Mouse (Mus musculus): ENCODE data around the gene Trp73. TPM values are rescaled to one million over a fixed set of nuclear protein-coding genes. Genes with fewer than 3 reads are reported as not detected.

Trp73 gene
- polyA plus RNA-seq, 1 experiment from 2014 or later = 0.75 TPM

GRCm38 (mm10) chr4:154070896-154071295, 69.1 kb downstream of the Trp73 start:
- no peak for ATAC-seq (ENCODE audit: insufficient number of reproducible peaks, low FRiP score, low TSS enrichment, low read depth)
- Histone ChIP-seq H3K4me2 (ENCODE audit: low read depth, severe bottlenecking) (no peak overlapping the region), H3K9ac (ENCODE audit: low read length) (no peak overlapping the region), H3K36me3 (ENCODE audit: control insufficient read depth, insufficient read depth, low read length) (no peaks in the 10 kb centered on the region), H3K4me3 (ENCODE audit: low read depth, low read length) (no peak overlapping the region), H3K4me1 (ENCODE audit: control insufficient read depth, insufficient read depth, low read length) (no peaks in the 10 kb centered on the region), H3K27ac (replicated peaks; ENCODE audit: low read depth, low read length) (no peak overlapping the region), H3K27me3 (ENCODE audit: control insufficient read depth, insufficient read depth, low read length) (peaks cover 32% of the 10 kb centered on the region), H3K9me3 (ENCODE audit: control insufficient read depth, low read length) (no peaks in the 10 kb centered on the region)
- DNase-seq (ENCODE audit: low spot score) = peak; percentile 58
- WGBS = 0% methylated on average over 5 of the region's 5 CpGs

GRCm38 (mm10) chr4:154064827-154065773, 74.9 kb downstream of the Trp73 start:
- Histone ChIP-seq H3K27ac (replicated peaks; ENCODE audit: low read depth, low read length) (no peak overlapping the region), H3K4me1 (ENCODE audit: control insufficient read depth, insufficient read depth, low read length) (no peaks in the 10 kb centered on the region), H3K9ac (ENCODE audit: low read length) (no peak overlapping the region), H3K4me3 (ENCODE audit: low read depth, low read length) (no peak overlapping the region), H3K9me3 (ENCODE audit: control insufficient read depth, low read length) (no peaks in the 10 kb centered on the region), H3K4me2 (ENCODE audit: low read depth, severe bottlenecking) (no peak overlapping the region), H3K27me3 (ENCODE audit: control insufficient read depth, insufficient read depth, low read length) (0 out of 2 replicates have a peak, but pooled peaks cover 4% of the 10 kb centered on the region), H3K36me3 (ENCODE audit: control insufficient read depth, insufficient read depth, low read length) (no peaks in the 10 kb centered on the region)
- peak; percentile 33 for DNase-seq (ENCODE audit: low spot score)
- 65% methylated on average over 14 of the region's 14 CpGs for WGBS
- no peak for ATAC-seq (ENCODE audit: insufficient number of reproducible peaks, low FRiP score, low TSS enrichment, low read depth)

- Histone ChIP-seq H3K4me3 (ENCODE audit: low read depth, low read length) (no peak overlapping the region), H3K4me2 (ENCODE audit: low read depth, severe bottlenecking) (no peak overlapping the region), H3K27me3 (ENCODE audit: control insufficient read depth, insufficient read depth, low read length) (no peaks in the 10 kb centered on the region), H3K36me3 (ENCODE audit: control insufficient read depth, insufficient read depth, low read length) (no peaks in the 10 kb centered on the region), H3K9me3 (ENCODE audit: control insufficient read depth, low read length) (no peaks in the 10 kb centered on the region), H3K27ac (replicated peaks; ENCODE audit: low read depth, low read length) (no peak overlapping the region), H3K9ac (ENCODE audit: low read length) (no peak overlapping the region), H3K4me1 (ENCODE audit: control insufficient read depth, insufficient read depth, low read length) (no peaks in the 10 kb centered on the region)
- ATAC-seq (ENCODE audit: insufficient number of reproducible peaks, low FRiP score, low TSS enrichment, low read depth) = no peak
- WGBS = 61% methylated on average over 4 of the region's 4 CpGs
- DNase-seq (ENCODE audit: low spot score) = no peak
These were observed 82.3 kb downstream of the Trp73 start for GRCm38 (mm10) chr4:154057696-154058095.

- no peak overlapping the region for H3K27ac ChIP-seq (replicated peaks; ENCODE audit: low read depth, low read length)
- DNase-seq (ENCODE audit: low spot score) (no peak), ATAC-seq (ENCODE audit: insufficient number of reproducible peaks, low FRiP score, low TSS enrichment, low read depth) (no peak)
- 37% methylated on average over 2 of the region's 2 CpGs for WGBS
- no peaks in the 10 kb centered on the region for H3K27me3 ChIP-seq (ENCODE audit: control insufficient read depth, insufficient read depth, low read length)
- no peaks in the 10 kb centered on the region for H3K9me3 ChIP-seq (ENCODE audit: control insufficient read depth, low read length)
- H3K4me1 ChIP-seq (ENCODE audit: control insufficient read depth, insufficient read depth, low read length) = no peaks in the 10 kb centered on the region
- no peak overlapping the region for H3K9ac ChIP-seq (ENCODE audit: low read length)
- no peaks in the 10 kb centered on the region for H3K36me3 ChIP-seq (ENCODE audit: control insufficient read depth, insufficient read depth, low read length)
- H3K4me3 ChIP-seq (ENCODE audit: low read depth, low read length) = no peak overlapping the region
- no peak overlapping the region for H3K4me2 ChIP-seq (ENCODE audit: low read depth, severe bottlenecking)
These were observed 83.3 kb downstream of the Trp73 start for GRCm38 (mm10) chr4:154056661-154057060.

GRCm38 (mm10) chr4:154056046-154056445, 84.0 kb downstream of the Trp73 start:
- no peaks in the 10 kb centered on the region for H3K36me3 ChIP-seq (ENCODE audit: control insufficient read depth, insufficient read depth, low read length)
- ATAC-seq (ENCODE audit: insufficient number of reproducible peaks, low FRiP score, low TSS enrichment, low read depth) (no peak), DNase-seq (ENCODE audit: low spot score) (no peak)
- H3K4me3 ChIP-seq (ENCODE audit: low read depth, low read length) = no peak overlapping the region
- H3K4me1 ChIP-seq (ENCODE audit: control insufficient read depth, insufficient read depth, low read length) = no peaks in the 10 kb centered on the region
- H3K9ac ChIP-seq (ENCODE audit: low read length) = no peak overlapping the region
- no peaks in the 10 kb centered on the region for H3K9me3 ChIP-seq (ENCODE audit: control insufficient read depth, low read length)
- no peak overlapping the region for H3K4me2 ChIP-seq (ENCODE audit: low read depth, severe bottlenecking)
- no peaks in the 10 kb centered on the region for H3K27me3 ChIP-seq (ENCODE audit: control insufficient read depth, insufficient read depth, low read length)
- 83% methylated on average over 2 of the region's 2 CpGs for WGBS
- H3K27ac ChIP-seq (replicated peaks; ENCODE audit: low read depth, low read length) = no peak overlapping the region

GRCm38 (mm10) chr4:154055482-154055881, 84.5 kb downstream of the Trp73 start:
- no peaks in the 10 kb centered on the region for H3K36me3 ChIP-seq (ENCODE audit: control insufficient read depth, insufficient read depth, low read length)
- H3K4me3 ChIP-seq (ENCODE audit: low read depth, low read length) = no peak overlapping the region
- 92% methylated on average over 7 of the region's 7 CpGs for WGBS
- no peaks in the 10 kb centered on the region for H3K4me1 ChIP-seq (ENCODE audit: control insufficient read depth, insufficient read depth, low read length)
- no peak overlapping the region for H3K4me2 ChIP-seq (ENCODE audit: low read depth, severe bottlenecking)
- no peak for DNase-seq (ENCODE audit: low spot score)
- ATAC-seq (ENCODE audit: insufficient number of reproducible peaks, low FRiP score, low TSS enrichment, low read depth) = no peak
- H3K9ac ChIP-seq (ENCODE audit: low read length) = no peak overlapping the region
- no peaks in the 10 kb centered on the region for H3K27me3 ChIP-seq (ENCODE audit: control insufficient read depth, insufficient read depth, low read length)
- H3K9me3 ChIP-seq (ENCODE audit: control insufficient read depth, low read length) = no peaks in the 10 kb centered on the region
- no peak overlapping the region for H3K27ac ChIP-seq (replicated peaks; ENCODE audit: low read depth, low read length)

- WGBS = 54% methylated on average over 4 of the region's 4 CpGs
- H3K9me3 ChIP-seq (ENCODE audit: control insufficient read depth, low read length) = no peaks in the 10 kb centered on the region
- H3K4me3 ChIP-seq (ENCODE audit: low read depth, low read length) = no peak overlapping the region
- H3K9ac ChIP-seq (ENCODE audit: low read length) = no peak overlapping the region
- no peak for ATAC-seq (ENCODE audit: insufficient number of reproducible peaks, low FRiP score, low TSS enrichment, low read depth)
- H3K4me2 ChIP-seq (ENCODE audit: low read depth, severe bottlenecking) = no peak overlapping the region
- no peaks in the 10 kb centered on the region for H3K27me3 ChIP-seq (ENCODE audit: control insufficient read depth, insufficient read depth, low read length)
- no peak for DNase-seq (ENCODE audit: low spot score)
- H3K27ac ChIP-seq (replicated peaks; ENCODE audit: low read depth, low read length) = no peak overlapping the region
- no peaks in the 10 kb centered on the region for H3K4me1 ChIP-seq (ENCODE audit: control insufficient read depth, insufficient read depth, low read length)
- no peaks in the 10 kb centered on the region for H3K36me3 ChIP-seq (ENCODE audit: control insufficient read depth, insufficient read depth, low read length)
These were observed 86.9 kb downstream of the Trp73 start for GRCm38 (mm10) chr4:154053065-154053464.

GRCm38 (mm10) chr4:154051401-154051800, 88.6 kb downstream of the Trp73 start:
- Histone ChIP-seq H3K4me3 (ENCODE audit: low read depth, low read length) (no peak overlapping the region), H3K4me1 (ENCODE audit: control insufficient read depth, insufficient read depth, low read length) (no peaks in the 10 kb centered on the region), H3K9me3 (ENCODE audit: control insufficient read depth, low read length) (no peaks in the 10 kb centered on the region), H3K36me3 (ENCODE audit: control insufficient read depth, insufficient read depth, low read length) (no peaks in the 10 kb centered on the region), H3K4me2 (ENCODE audit: low read depth, severe bottlenecking) (no peak overlapping the region), H3K27me3 (ENCODE audit: control insufficient read depth, insufficient read depth, low read length) (no peaks in the 10 kb centered on the region), H3K9ac (ENCODE audit: low read length) (no peak overlapping the region), H3K27ac (replicated peaks; ENCODE audit: low read depth, low read length) (no peak overlapping the region)
- WGBS = 83% methylated on average over 3 of the region's 3 CpGs
- ATAC-seq (ENCODE audit: insufficient number of reproducible peaks, low FRiP score, low TSS enrichment, low read depth) (no peak), DNase-seq (ENCODE audit: low spot score) (no peak)

All from limb, embryonic 11.5 days (tissue).